Mouse (Mus musculus): ENCODE measurements around the gene Cic.

GRCm38 (mm10) chr7:25268588-25268987, 1.1 kb downstream of the Cic start:
- TF ChIP-seq POLR2A (IDR thresholded peaks at IDR 0.05; ENCODE audit: borderline replicate concordance, insufficient read depth, low read length) = no peak
- no peak for TF ChIP-seq CTCF (IDR thresholded peaks at IDR 0.05; ENCODE audit: borderline replicate concordance, insufficient read depth, low read depth, low read length)

Measured in cerebellum, adult 2 months (tissue).